Comparison of ENCODE assay signal across 8 mouse cellular contexts in genomic region chr9:31683302-31684081, GRCm38 (mm10).
DNase-seq lines count a peak whose midpoint lies in the region; ATAC-seq and TF ChIP-seq lines count a peak whose summit lies in the region.

No protein-coding gene starts in this region.

- WGBS in midbrain, embryonic 12.5 days = 8% methylated on average over 19 of the region's 19 CpGs
- WGBS in midbrain, embryonic 15.5 days = 15% methylated on average over 19 of the region's 19 CpGs
- WGBS in hindbrain, embryonic 12.5 days = 4% methylated on average over 19 of the region's 19 CpGs
- 14% methylated on average over 19 of the region's 19 CpGs for WGBS in liver, postnatal 0 days (ENCODE audit: insufficient replicate concordance)

- peak overlapping the region; percentile 26 for H3K4me2 ChIP-seq in midbrain, embryonic 12.5 days (replicated peaks)
- no peak overlapping the region for H3K4me2 ChIP-seq in midbrain, embryonic 15.5 days
- 0 out of 2 replicates have a peak overlapping the region, but pooled peaks have one; percentile 14 for H3K4me2 ChIP-seq in hindbrain, embryonic 12.5 days (replicated peaks)
- H3K4me2 ChIP-seq in liver, postnatal 0 days (ENCODE audit: low read depth, low read length) = peak overlapping the region; percentile 22; the same call in 1 of the 2 replicates

- no peak for ATAC-seq in midbrain, embryonic 12.5 days (ENCODE audit: low FRiP score, low read depth)
- ATAC-seq in midbrain, embryonic 15.5 days (replicated peaks) = no peak
- no peak for ATAC-seq in hindbrain, embryonic 12.5 days (ENCODE audit: low FRiP score)
- ATAC-seq in liver, postnatal 0 days = 0 out of 2 replicates have a peak, but pooled peaks have one; percentile 23

- H3K27ac ChIP-seq in midbrain, embryonic 12.5 days (replicated peaks) = no peak overlapping the region
- H3K27ac ChIP-seq in midbrain, embryonic 15.5 days = no peak overlapping the region
- H3K27ac ChIP-seq in hindbrain, embryonic 12.5 days = no peak overlapping the region
- H3K27ac ChIP-seq in liver, postnatal 0 days (ENCODE audit: low read depth) = no peak overlapping the region

- TF ChIP-seq CTCF in liver, postnatal 0 days (IDR thresholded peaks at IDR 0.05; ENCODE audit: low read depth) = no peak

- peaks cover 19% of the 10 kb centered on the region; the same call in 1 of the 2 replicates for H3K27me3 ChIP-seq in midbrain, embryonic 12.5 days
- no peaks in the 10 kb centered on the region for H3K27me3 ChIP-seq in midbrain, embryonic 15.5 days (replicated peaks)
- peaks cover 20% of the 10 kb centered on the region for H3K27me3 ChIP-seq in hindbrain, embryonic 12.5 days
- 0 out of 2 replicates have a peak, but pooled peaks cover 2% of the 10 kb centered on the region for H3K27me3 ChIP-seq in liver, postnatal 0 days (ENCODE audit: insufficient read depth, low read length)

- no peaks in the 10 kb centered on the region for H3K9me3 ChIP-seq in midbrain, embryonic 12.5 days
- no peaks in the 10 kb centered on the region for H3K9me3 ChIP-seq in midbrain, embryonic 15.5 days
- no peaks in the 10 kb centered on the region for H3K9me3 ChIP-seq in hindbrain, embryonic 12.5 days (replicated peaks)
- no peaks in the 10 kb centered on the region for H3K9me3 ChIP-seq in liver, postnatal 0 days (ENCODE audit: low read length)

- DNase-seq in liver, postnatal 0 days = peak; percentile 18
- peak; percentile 44 for DNase-seq in yolk sac, embryonic 10.5 days (ENCODE audit: low spot score)
- DNase-seq in cerebellum, adult 18-20 months = no peak
- DNase-seq in right cerebral cortex, postnatal 4 days = no peak
- no peak for DNase-seq in thymus, postnatal 0 days (ENCODE audit: low spot score)

- peaks cover 27% of the 10 kb centered on the region for H3K4me1 ChIP-seq in midbrain, embryonic 12.5 days
- H3K4me1 ChIP-seq in midbrain, embryonic 15.5 days = peaks cover 13% of the 10 kb centered on the region
- H3K4me1 ChIP-seq in hindbrain, embryonic 12.5 days = peaks cover 33% of the 10 kb centered on the region
- H3K4me1 ChIP-seq in liver, postnatal 0 days (ENCODE audit: insufficient read depth) = no peaks in the 10 kb centered on the region

- TF ChIP-seq EP300 in liver, postnatal 0 days (IDR thresholded peaks at IDR 0.05; ENCODE audit: low read depth) = no peak

- H3K4me3 ChIP-seq in midbrain, embryonic 12.5 days = no peak overlapping the region
- no peak overlapping the region for H3K4me3 ChIP-seq in midbrain, embryonic 15.5 days
- no peak overlapping the region for H3K4me3 ChIP-seq in hindbrain, embryonic 12.5 days
- H3K4me3 ChIP-seq in liver, postnatal 0 days (ENCODE audit: low read depth, low read length) = no peak overlapping the region

- H3K9ac ChIP-seq in midbrain, embryonic 12.5 days (replicated peaks) = no peak overlapping the region
- H3K9ac ChIP-seq in midbrain, embryonic 15.5 days = no peak overlapping the region
- no peak overlapping the region for H3K9ac ChIP-seq in hindbrain, embryonic 12.5 days
- no peak overlapping the region for H3K9ac ChIP-seq in liver, postnatal 0 days (replicated peaks)

- no peaks in the 10 kb centered on the region for H3K36me3 ChIP-seq in midbrain, embryonic 12.5 days
- H3K36me3 ChIP-seq in midbrain, embryonic 15.5 days (replicated peaks) = no peaks in the 10 kb centered on the region
- H3K36me3 ChIP-seq in hindbrain, embryonic 12.5 days = no peaks in the 10 kb centered on the region
- H3K36me3 ChIP-seq in liver, postnatal 0 days (replicated peaks; ENCODE audit: insufficient read depth, low read length) = no peaks in the 10 kb centered on the region

Comparison
In these comparisons a context has a peak if more than half of its experiments do, and no peak if none do; other contexts are left out.
1. DNase-seq: peak in liver, postnatal 0 days (single experiment) and yolk sac, embryonic 10.5 days (single experiment); none in cerebellum, adult 18-20 months (0 of 2), right cerebral cortex, postnatal 4 days (single experiment) and thymus, postnatal 0 days (single experiment).